Mouse (Mus musculus): ENCODE results near the gene Hypk.
"Not testable (repeated sequence)": the region's sequence is repeated elsewhere in the genome, so short reads cannot be mapped to it uniquely, and the experiment has no call there.

Gene Hypk

DNA sequence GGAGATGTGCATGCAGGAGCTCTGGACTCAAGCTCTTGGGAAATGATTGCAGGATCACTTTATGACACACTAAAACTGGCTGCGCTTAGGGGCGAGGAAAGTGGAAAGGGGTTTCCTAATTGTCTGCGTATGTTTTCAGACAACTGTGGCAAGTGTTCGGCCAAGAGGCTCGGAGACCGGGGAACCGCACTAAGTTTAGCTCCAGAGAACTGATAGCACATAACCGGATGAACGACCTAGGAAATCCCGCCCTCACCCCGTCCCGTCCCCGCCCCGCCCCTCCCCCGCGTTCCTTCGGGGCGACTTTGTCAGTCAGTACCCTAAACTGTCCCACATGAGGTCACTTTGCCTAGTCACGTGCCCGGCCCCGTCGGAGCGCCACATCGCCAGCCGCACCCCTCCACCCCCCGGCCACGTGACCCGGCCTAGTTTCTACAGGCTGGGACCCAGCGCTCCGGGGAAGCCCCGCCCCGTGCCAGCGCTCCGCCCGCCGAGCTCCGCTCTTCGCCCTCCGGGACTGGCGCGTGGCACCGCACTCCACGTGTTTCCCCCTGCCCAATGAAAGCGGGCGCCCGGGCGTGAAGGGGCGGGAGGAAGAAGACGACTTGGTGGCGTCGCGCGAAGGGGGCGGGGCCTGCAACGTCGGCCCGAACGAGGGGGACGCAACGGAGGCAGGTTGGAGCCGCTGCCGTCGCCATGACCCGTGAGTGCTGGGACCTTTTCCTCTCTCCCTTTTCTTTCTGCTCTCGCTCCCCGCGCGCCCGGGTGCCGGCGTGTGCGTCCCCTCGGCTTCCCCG lies 4.2 kb upstream of the Hypk start, which contains the start of gene Serf2:
Gene Serf2, plus strand, starts transcription at position 457 of the 797 bp plus-strand sequence.
- DNase-seq: peak; percentile 99 to 100

DNA sequence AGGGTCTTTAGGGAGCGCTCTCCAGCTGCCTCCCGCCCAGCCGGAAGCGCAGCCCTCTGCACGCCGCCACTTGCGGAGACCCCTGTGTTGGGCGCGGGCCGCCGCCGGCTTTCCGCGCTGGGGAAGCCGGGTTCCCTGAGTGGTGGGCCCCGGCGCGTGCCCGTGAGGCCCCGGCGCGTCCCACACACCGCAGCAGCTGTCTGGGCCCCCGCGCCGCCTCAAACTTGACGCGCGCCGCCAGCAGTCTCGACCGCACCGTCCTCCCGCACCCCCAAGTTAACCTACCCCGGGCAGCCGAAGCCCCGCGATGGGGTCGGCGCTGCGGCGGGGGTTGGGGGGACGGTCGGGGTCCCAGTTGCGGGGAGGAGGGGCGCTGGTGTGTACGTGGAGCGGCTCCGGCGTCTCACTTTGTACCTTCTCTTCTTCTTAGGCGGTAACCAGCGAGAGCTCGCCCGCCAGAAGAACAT lies 3.5 kb upstream of the Hypk start:
- peak in 1 of 2 experiments; percentile 55 for DNase-seq

DNA sequence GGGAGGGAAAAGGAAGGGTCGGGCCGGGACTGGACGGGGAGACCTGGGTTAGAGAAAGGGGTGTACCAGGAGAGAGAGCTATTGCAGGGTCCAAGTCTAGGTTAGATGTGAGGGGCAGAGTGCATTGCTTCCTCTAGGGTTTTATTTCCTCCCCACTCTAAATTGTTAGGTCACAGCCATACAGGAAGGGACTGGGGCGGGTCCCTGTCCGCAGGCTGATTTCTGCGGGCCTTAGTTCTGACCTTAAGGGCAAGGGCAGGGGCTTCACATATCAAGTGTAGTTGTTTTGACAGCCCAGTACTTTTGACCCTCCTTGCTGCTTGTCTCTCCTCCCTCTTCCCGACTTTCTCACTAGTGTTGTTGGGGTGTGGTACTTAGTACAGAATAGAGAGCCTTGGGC lies 3.0 kb upstream of the Hypk start:
- no peak for DNase-seq

DNA sequence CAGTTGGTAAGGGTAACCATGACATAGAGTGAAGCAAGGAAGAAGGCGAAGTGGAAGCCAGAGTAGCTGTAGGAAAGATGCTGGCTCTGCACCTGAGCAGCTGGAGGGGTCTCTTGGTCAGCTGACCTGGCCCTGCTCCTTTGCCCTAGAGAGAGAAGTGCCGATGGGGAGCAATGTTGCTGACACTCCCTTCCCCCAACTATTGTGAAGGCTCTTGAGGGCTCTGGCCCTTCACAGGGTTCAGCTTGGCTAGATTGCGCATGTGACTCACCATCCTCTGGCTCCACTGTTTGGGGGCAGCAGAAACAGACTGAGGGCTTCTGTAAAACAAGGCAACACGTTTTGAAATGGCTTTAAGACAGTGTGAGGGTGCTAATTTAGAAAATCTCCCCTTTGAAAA lies 729 bp upstream of the Hypk start:
- DNase-seq: no peak

DNA sequence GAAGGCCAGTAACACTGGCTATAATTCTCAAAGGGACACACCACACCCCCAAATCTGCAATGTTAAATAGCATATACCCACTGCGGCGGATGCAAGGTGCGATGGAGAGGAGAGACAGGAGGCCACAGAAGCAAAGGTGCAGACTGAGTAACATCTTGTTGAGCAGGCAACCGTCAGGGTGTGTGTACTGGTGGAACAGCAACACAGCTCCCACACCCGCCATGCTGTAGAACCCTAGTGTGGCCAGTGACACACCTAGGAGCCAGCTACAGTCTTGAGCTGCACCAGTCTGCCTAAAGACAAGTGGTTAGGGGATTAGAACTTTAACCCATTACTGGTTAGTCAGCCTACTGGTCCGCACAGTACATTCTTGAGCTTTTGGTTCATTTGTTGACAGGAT lies 827 bp downstream of the Hypk start:
- DNase-seq: no peak

DNA sequence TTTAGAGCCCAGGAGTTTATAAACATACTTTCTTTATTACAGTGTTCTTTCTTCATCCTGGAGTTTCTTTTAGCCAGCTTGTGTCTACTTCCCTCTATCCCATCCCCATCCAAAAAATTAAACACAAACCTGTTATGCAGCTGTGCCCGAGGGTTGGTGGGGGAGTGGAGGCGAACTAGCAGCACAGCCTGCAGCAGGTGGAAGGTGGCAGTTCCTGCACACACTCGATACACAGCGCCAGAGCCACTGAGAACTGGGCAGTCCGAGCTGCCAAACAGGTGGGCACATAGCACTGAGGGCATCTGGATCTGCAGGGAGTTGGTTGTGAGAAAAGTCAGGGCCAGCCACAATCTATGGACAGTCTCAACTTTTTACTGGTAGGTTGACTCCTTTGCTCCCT lies 2.4 kb downstream of the Hypk start:
- peak in 1 of 2 experiments; percentile 8 for DNase-seq

DNA sequence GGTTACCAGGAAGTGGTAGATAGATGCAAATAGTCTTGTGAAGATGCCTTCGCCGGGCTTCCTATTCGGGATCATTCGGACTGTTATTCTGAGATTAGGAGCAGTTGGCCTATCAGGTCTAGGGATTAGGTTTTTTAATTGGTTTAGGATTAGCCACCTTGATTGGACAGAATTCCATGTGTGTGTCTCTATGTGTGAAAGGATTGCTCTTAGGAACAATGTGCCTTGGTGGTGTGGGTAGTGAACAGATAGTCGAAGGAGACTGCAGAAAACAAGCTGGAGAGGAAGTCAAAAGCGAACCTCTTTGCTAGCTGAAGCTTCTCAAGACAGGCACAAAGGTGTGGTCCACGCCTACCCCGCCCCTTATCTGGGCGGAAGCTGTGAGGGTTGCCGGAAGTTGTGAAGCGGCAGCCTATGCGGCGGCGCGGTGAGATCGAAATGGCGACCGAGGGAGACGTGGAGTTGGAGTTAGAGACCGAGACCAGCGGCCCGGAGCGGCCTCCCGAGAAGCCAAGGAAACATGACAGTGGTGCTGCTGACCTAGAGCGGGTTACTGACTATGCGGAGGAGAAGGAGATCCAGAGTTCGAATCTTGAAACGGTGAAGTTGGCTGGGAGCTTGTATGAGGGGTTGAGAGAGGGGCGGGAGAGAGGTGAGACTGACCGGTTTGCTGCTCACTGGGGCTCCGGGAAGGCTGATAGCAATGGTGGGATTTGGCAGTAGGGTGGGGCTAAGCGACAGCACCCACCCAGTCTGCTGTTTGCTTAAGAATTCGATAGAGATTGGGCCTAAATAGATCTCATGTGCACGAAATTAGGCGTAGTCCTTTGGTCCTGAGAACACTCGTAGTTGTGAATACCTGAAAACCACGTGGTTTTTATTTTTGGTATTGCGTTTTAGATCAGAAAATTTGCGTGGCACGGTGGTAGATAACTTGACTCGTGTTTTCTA lies 3.9 kb downstream of the Hypk start, which contains the start of gene Serinc4:
Gene Serinc4, minus strand, starts transcription at position 90 of the 951 bp plus-strand sequence.
- DNase-seq: peak; percentile 88 to 90

DNA sequence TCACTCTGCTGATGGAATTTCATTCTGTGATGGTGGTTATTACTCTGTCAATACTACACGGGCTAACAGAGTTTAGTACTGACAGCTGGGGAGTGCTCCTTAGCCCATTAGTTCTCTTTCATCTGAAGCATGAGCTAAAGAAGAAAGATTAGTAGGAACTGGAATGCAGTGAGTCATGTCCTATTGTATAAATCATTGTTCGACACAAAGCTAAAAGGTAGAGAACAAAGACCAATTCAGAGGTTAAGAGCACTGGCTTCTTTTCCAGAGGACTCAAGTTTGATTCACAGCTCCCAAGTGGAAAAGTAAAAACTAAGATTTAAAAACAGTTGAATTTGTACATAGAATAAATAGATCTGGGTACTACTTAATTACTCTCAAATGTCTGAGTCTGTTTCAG lies 7.0 kb downstream of the Hypk start:
- DNase-seq: no peak

DNA sequence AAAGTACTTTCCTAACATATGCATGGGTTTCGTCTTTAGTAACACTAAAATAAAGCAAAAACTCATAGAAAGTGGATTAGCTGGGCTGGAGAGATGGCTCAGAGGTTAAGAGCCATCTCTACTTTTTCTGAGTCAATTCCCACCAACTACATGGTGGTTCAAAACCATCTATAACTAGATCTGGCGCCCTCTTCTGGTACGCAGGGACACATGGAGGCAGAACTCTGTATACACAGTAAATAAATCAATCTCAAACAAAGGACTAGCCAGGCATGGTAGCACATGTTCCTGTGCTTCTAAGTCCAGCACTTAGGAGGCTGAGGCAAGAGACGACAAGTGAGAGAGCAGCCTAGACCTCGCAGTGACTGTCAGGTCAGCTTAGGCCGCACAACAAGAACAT lies 15.9 kb downstream of the Hypk start:
- not testable (repeated sequence) for DNase-seq

DNA sequence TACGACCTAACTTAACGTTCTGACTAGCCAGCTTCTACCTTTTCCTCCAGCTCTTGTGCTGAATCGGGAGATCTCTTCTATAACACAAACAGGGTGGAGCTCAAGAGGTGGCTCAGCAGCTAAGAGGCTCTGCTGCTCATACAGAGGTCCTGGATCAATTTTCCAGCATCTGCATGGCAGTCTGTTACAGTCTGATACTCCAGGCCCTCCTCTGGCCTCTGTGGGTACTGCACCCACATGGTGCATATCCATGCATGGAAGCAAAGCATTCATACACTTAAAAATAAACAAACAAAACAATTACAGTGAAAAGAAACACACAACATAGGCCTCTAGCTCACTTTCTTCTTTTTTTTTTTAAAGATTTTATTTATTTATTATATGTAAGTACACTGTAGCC lies 19.7 kb downstream of the Hypk start:
- not testable (repeated sequence) for DNase-seq

DNA sequence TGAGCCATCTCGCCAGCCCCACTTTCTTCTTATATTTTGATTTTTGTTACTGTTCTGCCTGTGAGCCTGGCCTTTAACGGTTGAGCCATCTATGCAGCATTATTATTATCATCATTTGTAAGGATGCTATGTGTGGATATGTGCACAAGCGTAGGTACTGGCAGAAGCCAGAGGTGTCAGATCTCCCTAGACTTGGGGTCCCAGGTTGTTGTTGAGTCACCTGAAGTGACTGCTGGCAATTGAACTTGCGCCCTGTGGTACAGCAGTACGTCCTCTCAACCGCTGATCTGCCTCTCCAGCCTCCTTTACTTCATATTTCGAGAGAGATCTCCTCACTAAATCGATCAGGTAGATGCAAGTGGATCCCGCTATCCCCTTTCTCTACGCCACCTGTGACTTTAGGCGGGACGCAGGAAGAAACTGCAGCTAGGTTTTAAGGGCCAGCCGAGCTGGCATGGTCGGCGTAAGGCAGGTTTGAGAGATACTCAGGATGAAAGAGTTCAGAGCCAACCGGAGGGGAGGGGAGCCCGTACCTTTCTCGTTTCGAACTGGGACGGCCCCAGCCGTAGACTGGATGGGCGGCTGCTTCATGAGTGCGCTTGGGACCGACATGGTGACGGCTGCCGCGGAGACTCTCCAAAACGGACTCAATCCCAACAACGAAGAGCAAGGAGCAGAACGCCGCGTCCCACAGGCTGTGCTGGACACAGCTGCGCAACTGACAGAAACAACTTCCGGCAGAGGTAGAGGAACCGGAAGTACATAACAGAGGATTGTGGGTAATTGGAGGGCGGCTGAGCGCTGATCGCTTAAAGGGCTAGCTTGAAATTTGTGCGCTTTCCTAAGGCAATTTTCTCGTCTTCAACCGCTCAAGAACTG lies 20.4 kb downstream of the Hypk start, which contains the start of gene Mfap1b:
Gene Mfap1b, minus strand, starts transcription at position 767 of the 879 bp plus-strand sequence.
- DNase-seq: peak; percentile 87

DNA sequence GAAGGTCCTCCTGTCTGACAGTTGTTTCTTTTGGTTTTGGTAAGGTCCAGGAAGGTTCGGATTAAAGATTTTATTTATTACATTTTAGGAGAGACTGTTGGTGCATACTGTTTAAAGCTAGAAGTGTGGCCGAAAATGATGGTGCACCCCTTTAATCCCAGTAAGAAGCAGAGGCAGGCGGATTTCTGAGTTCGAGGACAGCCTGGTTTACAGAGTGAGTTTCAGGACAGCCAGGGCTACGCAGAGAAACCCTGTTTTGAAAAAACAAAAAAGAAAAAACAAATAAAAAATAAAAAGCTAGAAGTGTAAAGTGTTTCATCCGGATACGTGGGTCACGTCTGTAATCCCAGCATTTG lies 21.1 kb downstream of the Hypk start:
- DNase-seq: no peak

DNA sequence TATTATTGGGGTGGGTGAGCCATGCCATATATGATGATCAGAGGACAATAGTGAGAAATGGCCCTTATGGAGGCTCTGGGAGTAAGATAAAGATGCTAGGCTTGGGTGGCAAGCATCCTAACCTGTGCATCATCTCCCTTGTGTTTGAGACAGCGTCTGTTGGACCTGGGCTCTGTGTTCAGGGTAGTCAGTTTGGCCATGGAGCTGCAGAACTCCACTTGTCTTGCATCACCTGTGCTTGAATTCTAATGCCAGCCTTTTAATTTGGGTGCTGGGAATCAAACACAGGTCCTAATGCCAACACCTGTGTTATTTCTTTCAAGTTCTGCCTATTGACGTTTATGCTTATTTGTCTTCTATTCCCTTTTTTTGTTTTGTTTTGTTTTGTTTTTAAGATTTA lies 22.2 kb downstream of the Hypk start:
- DNase-seq: not testable (repeated sequence)

DNA sequence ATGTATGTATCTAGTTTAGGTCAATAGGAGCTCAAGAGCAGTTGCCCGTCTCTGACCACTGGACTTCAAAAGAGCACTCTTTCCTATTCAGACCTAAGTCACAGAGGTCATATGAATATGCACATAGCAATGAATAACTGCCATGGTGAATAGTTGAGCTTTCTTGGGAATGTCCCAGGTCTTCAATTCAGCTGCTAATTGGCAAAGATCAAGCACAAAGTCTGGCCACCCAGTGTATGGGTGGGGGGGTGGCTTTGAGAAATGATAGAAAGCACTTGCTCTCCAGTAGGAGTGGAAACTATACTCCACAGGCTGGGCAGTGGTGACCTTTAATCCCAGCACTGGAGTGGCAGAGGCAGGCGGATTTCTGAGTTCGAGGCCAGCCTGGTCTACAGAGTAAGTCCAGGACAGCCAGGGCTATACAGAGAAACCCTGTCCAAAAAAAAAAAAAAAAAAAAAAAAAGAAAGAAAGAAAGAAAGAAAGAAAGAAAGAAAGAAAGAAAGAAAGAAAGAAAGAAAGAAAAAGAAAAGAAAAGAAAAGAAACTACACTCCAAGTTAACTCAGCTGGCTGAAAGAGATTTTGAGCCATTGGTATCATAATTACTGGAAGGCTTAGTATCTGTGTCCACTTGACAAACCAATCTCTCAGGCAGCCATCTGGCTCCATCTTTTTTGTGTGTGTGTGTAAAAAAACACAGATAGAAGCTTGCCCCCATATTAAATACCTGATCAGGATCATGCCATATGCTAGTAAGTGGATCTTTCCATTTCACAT lies 24.6 kb downstream of the Hypk start:
- DNase-seq: no peak

DNA sequence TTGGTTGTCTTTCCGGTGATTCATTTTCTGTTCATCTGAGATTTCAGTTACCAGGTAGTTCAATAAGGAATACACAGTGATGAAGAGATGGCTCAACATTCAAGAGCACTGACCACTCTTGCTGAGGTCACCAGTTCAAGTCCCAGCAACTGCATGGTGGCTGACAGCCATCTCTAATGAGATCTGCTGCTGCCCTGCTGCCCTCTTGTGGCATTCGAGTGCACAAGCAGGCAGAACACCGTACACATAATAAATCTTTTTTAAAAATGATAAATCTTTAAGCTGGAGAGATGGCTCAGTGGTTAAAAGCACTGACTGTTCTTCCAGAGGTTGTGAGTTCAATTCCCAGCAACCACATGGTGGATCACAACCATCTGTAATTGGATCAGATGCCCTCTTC lies 27.4 kb downstream of the Hypk start:
- peak in 1 of 2 experiments; percentile 20 for DNase-seq

DNA sequence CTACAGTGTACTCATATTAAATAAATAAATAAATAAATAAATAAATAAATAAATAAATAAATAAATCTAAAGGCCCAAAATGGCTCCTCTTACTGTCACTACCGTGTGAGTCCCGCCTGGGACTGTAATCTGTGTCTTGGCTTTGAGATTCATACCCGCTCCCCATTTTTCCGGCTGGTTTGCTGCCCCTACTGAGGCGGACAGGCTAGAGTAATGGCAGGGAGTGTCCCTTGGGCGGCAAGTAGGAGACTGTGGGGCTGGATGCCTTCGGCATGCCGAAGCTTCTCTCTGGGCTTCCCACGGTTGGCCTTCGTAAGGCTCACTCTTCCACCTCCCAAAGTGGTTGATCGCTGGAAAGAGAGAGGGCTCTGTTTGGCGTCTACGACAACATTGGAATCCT lies 27.8 kb downstream of the Hypk start:
- not testable (repeated sequence) for DNase-seq

DNA sequence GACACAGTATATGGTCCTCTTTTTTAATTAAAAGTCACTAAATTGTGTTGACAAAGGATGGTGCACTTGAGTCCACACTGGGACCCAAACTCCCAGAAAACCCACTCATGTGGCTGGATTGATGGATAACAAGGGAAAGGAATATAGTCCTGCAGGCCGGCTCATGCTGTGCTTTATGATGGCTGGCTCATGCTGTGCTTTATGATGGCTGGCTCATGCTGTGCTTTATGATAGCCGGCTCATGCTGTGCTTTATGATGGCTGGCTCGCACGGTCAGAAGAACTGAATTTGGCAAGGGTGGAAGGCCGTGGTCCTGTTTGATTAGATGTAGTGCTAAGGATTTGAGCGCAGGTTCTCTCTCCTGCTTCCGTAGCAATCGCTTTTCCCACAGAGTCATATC lies 30.5 kb downstream of the Hypk start:
- no peak for DNase-seq

DNA sequence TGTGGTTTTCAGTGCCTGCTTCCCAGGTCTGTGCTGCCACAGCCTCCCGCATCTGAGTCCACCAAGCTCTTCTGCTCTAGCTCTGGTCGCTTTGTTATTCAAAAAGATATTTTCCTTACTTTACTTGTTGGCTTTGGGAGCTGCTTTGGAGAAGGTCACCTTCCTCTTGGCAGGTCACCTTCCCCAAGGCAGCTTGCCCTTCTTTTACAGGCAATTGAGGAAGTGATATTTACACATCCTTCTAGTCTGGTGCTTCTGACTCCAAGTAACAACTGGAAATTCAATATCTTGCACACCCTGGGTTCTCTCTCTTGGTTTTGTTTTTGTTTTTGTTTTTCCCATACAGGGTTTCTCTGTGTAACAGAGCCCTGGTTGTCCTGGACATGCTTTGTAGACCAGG lies 31.3 kb downstream of the Hypk start:
- DNase-seq: not testable (repeated sequence)

DNA sequence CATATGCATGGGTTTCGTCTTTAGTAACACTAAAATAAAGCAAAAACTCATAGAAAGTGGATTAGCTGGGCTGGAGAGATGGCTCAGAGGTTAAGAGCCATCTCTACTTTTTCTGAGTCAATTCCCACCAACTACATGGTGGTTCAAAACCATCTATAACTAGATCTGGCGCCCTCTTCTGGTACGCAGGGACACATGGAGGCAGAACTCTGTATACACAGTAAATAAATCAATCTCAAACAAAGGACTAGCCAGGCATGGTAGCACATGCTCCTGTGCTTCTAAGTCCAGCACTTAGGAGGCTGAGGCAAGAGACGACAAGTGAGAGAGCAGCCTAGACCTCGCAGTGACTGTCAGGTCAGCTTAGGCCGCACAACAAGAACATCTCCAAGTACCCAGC lies 48.5 kb downstream of the Hypk start:
- DNase-seq: not testable (repeated sequence)

DNA sequence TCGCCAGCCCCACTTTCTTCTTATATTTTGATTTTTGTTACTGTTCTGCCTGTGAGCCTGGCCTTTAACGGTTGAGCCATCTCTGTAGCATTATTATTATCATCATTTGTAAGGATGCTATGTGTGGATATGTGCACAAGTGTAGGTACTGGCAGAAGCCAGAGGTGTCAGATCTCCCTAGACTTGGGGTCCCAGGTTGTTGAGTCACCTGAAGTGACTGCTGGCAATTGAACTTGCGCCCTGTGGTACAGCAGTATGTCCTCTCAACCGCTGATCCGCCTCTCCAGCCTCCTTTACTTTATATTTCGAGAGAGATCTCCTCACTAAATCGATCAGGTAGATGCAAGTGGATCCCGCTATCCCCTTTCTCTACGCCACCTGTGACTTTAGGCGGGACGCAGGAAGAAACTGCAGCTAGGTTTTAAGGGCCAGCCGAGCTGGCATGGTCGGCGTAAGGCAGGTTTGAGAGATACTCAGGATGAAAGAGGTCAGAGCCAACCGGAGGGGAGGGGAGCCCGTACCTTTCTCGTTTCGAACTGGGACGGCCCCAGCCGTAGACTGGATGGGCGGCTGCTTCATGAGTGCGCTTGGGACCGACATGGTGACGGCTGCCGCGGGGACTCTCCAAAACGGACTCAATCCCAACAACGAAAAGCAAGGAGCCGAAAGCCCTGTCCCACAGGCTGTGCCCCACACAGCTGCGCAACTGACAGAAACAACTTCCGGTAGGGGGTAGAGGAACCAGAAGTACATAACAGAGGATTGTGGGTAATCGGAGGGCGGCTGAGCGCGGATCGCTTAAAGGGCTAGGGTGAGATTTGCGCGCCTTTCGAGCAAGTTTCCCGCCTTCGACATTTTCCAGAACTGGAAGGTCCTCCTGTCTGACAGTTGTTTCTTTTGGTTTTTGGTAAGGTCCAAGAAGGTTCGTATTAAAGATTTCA lies 53.1 kb downstream of the Hypk start, which contains the start of the genes Mfap1a and Wdr76:
Gene Mfap1a, minus strand, starts transcription at position 724 of the 941 bp plus-strand sequence.
Gene Wdr76, plus strand, starts transcription at position 782 of the 941 bp plus-strand sequence.
- peak; percentile 87 for DNase-seq

Measured in cerebellum, postnatal 10 days (tissue).